Mouse (Mus musculus) neural tube, embryonic 13.5 days (tissue): ENCODE data around the gene Gm9. TPM values are rescaled to one million over a fixed set of nuclear protein-coding genes. Genes with fewer than 3 reads are reported as not detected.

ENCODE experiments used
- ATAC-seq: fragments of 200-750 bp; cut with Nextera tagmentation; 2 replicates; pipeline ENCODE4 v1.8.0; 2017; ENCODE audit warnings: low read depth, mild to moderate bottlenecking, moderate TSS enrichment, moderate library complexity
- H3K27ac ChIP-seq: fragments of 300-500 bp; sonication (generic); replicated peaks from 2 replicates; pipeline ENCODE4 v1.5.1; 2015; ENCODE audit warnings: moderate library complexity, mild to moderate bottlenecking, inconsistent platforms
- H3K27me3 ChIP-seq: fragments of 300-500 bp; sonication (generic); 2 replicates; pipeline ENCODE4 v1.6.1; 2015; ENCODE audit warnings: mild to moderate bottlenecking, inconsistent platforms
- H3K36me3 ChIP-seq: fragments of 300-500 bp; sonication (generic); 2 replicates; pipeline ENCODE4 v1.6.1; 2015; ENCODE audit warnings: mild to moderate bottlenecking, inconsistent platforms
- H3K4me1 ChIP-seq: fragments of 300-500 bp; sonication (generic); replicated peaks from 2 replicates; pipeline ENCODE4 v1.6.1; 2015; ENCODE audit warnings: inconsistent platforms
- H3K4me2 ChIP-seq: fragments of 300-500 bp; sonication (generic); 2 replicates; pipeline ENCODE4 v1.6.1; 2015; ENCODE audit warnings: inconsistent platforms, mild to moderate bottlenecking, moderate library complexity
- H3K4me3 ChIP-seq: fragments of 300-500 bp; sonication (generic); 2 replicates; pipeline ENCODE4 v1.5.1; 2015; ENCODE audit warnings: mild to moderate bottlenecking, inconsistent platforms
- H3K9ac ChIP-seq: fragments of 300-500 bp; sonication (generic); 2 replicates; pipeline ENCODE4 v1.6.1; 2015; ENCODE audit warnings: moderate library complexity, mild to moderate bottlenecking, inconsistent platforms
- H3K9me3 ChIP-seq: fragments of 300-500 bp; sonication (generic); 2 replicates; pipeline ENCODE4 v1.6.1; 2016; ENCODE audit warnings: inconsistent platforms
- WGBS: fragments of 180-500 bp; shearing (Covaris S2); methylation state at CpG from one replicate; pipeline ENCODE4 v1.1.7; 2015; 5-methylcytosine and 5-hydroxymethylcytosine counted together
- polyA plus RNA-seq: library from polyadenylated mRNA; unstranded; fragments of >200 nt; fragmentation: Nextera tagmentation; extraction: Ambion mirVana; gene quantifications from 2 replicates; pipeline ENCODE4 v1.2.1, GENCODE M21; 2015

Gm9 gene
- polyA plus RNA-seq, 1 experiment from 2014 or later, result not detected

GRCm38 (mm10) chrX:37161169-37161568, 49.7 kb downstream of the Gm9 start:
- H3K27ac ChIP-seq, result no peak overlapping the region
- no peaks in the 10 kb centered on the region for H3K4me1 ChIP-seq
- no peak for ATAC-seq
- 78% methylated on average over 10 of the region's 10 CpGs for WGBS
- H3K4me2 ChIP-seq, result no peak overlapping the region
- 0 out of 2 replicates have a peak, but pooled peaks cover 2% of the 10 kb centered on the region for H3K36me3 ChIP-seq
- no peaks in the 10 kb centered on the region for H3K27me3 ChIP-seq
- no peaks in the 10 kb centered on the region for H3K9me3 ChIP-seq
- no peak overlapping the region for H3K4me3 ChIP-seq
- H3K9ac ChIP-seq, result no peak overlapping the region

Other genes with a start within 250 kb of the Gm9 start
- gene Sept6, start 219.2 kb downstream of the Gm9 start, polyA plus RNA-seq, result 77.9 and 85.3 TPM in 2 replicates
- gene Sowahd, start 162.2 kb downstream of the Gm9 start, polyA plus RNA-seq, result 0.15 TPM in 1 of 2 replicates, not detected in the other
- gene Rpl39, start 125.6 kb downstream of the Gm9 start, polyA plus RNA-seq, result 319 and 363 TPM in 2 replicates
- 28.8 and 33.6 TPM in 2 replicates for gene Upf3b, start 100.7 kb downstream of the Gm9 start, polyA plus RNA-seq
- 22.8 and 23.0 TPM in 2 replicates for gene Nkap, start 84.2 kb downstream of the Gm9 start, polyA plus RNA-seq
- 0.21 and 0.43 TPM in 2 replicates for gene Akap14, start 42.2 kb downstream of the Gm9 start, polyA plus RNA-seq
- 592 and 661 TPM in 2 replicates for gene Ndufa1, start 19.9 kb downstream of the Gm9 start, polyA plus RNA-seq
- gene Rnf113a1, start 19.8 kb downstream of the Gm9 start, polyA plus RNA-seq, result 18.9 and 20.0 TPM in 2 replicates
- not detected in 2 replicates for gene Rhox1, start 11.2 kb upstream of the Gm9 start, polyA plus RNA-seq
- gene Rhox2a, start 33.9 kb upstream of the Gm9 start, polyA plus RNA-seq, result not detected in 2 replicates
- gene Rhox3a, start 38.9 kb upstream of the Gm9 start, polyA plus RNA-seq, result not detected in 2 replicates
- gene Rhox4a, start 54.3 kb upstream of the Gm9 start, polyA plus RNA-seq, result not detected in 2 replicates
- not detected in 2 replicates for gene Rhox3a2, start 169.0 kb upstream of the Gm9 start, polyA plus RNA-seq
- gene Rhox4a2, start 179.8 kb upstream of the Gm9 start, polyA plus RNA-seq, result not detected in 2 replicates
- gene Rhox2b, start 201.0 kb upstream of the Gm9 start, polyA plus RNA-seq, result not detected in 2 replicates
- gene Rhox4b, start 221.5 kb upstream of the Gm9 start, polyA plus RNA-seq, result not detected in 2 replicates
- gene Rhox2c, start 242.6 kb upstream of the Gm9 start, polyA plus RNA-seq, result not detected in 2 replicates
- not detected in 2 replicates for gene Rhox3c, start 247.5 kb upstream of the Gm9 start, polyA plus RNA-seq